Mouse (Mus musculus): Measurements from ENCODE around the gene Peak1.

GRCm38 (mm10) chr9:56260495-56261136, 157.3 kb downstream of the Peak1 start:
- TF ChIP-seq CTCF (IDR thresholded peaks at IDR 0.05; ENCODE audit: extremely low read depth, insufficient read length, insufficient replicate concordance, low read depth, low read length) (no peak), POLR2A (IDR thresholded peaks at IDR 0.05; ENCODE audit: low read depth, low read length) (no peak)

Data from small intestine, adult 2 months (tissue).